Mouse (Mus musculus) myocyte (in vitro differentiated cells): ENCODE data around the gene Abcg2.

ENCODE experiments used
- CEBPB ChIP-seq: IDR thresholded peaks from 2 replicates; pipeline ENCODE4 v1.6.1; 2011; ENCODE audit warnings: mild to moderate bottlenecking, moderate library complexity; ENCODE audit not compliant: poor library complexity, insufficient read depth, severe bottlenecking
- E2F4 ChIP-seq: IDR thresholded peaks from one replicate; pipeline ENCODE4 v1.6.1; 2011; ENCODE audit warnings: mild to moderate bottlenecking, control low read depth, moderate library complexity; ENCODE audit not compliant: insufficient read depth
- MAX ChIP-seq: IDR thresholded peaks from one replicate; pipeline ENCODE4 v1.6.1; 2011; ENCODE audit warnings: low read depth, mild to moderate bottlenecking, control low read depth
- MYOD1 ChIP-seq, 3 experiments: IDR thresholded peaks; one replicate each; pipeline ENCODE4 v1.6.1; 2011; ENCODE audit warnings: control low read depth in 2 of 3, low read depth in 2 of 3, mild to moderate bottlenecking in 2 of 3, moderate library complexity in 1 of 3; ENCODE audit not compliant: insufficient read length in 2 of 3, control insufficient read depth in 1 of 3
- MYOG ChIP-seq, 3 experiments: IDR thresholded peaks; one replicate each; pipeline ENCODE4 v1.6.1; 2011; ENCODE audit warnings: control low read depth in 2 of 3, low read depth in 2 of 3, mild to moderate bottlenecking in 2 of 3; ENCODE audit not compliant: insufficient read length in 2 of 3, control insufficient read depth in 1 of 3, insufficient read depth in 1 of 3
- POLR2A ChIP-seq: IDR thresholded peaks from one replicate; pipeline ENCODE4 v1.6.1; 2011; ENCODE audit warnings: low read depth, mild to moderate bottlenecking, control low read depth, moderate library complexity; ENCODE audit not compliant: insufficient read length
- POLR2AphosphoS2 ChIP-seq: IDR thresholded peaks from one replicate; pipeline ENCODE4 v1.6.1; 2011; ENCODE audit warnings: low read depth, control low read depth; ENCODE audit not compliant: insufficient read length
- SRF ChIP-seq: IDR thresholded peaks from one replicate; pipeline ENCODE4 v1.6.1; 2011; ENCODE audit warnings: low read depth; ENCODE audit not compliant: control insufficient read depth, insufficient read length
- TCF12 ChIP-seq: IDR thresholded peaks from one replicate; pipeline ENCODE4 v1.6.1; 2011; ENCODE audit warnings: mild to moderate bottlenecking, control low read depth; ENCODE audit not compliant: poor library complexity, insufficient read depth, severe bottlenecking
- TCF3 ChIP-seq: IDR thresholded peaks from one replicate; pipeline ENCODE4 v1.6.1; 2011; ENCODE audit warnings: low read depth, control low read depth; ENCODE audit not compliant: insufficient read length
- USF1 ChIP-seq: IDR thresholded peaks from one replicate; pipeline ENCODE4 v1.6.1; 2011; ENCODE audit warnings: low read depth, mild to moderate bottlenecking, control low read depth, moderate library complexity

GRCm38 (mm10) chr6:58640333-58641018 lies 56.2 kb downstream of the Abcg2 start:
- TF ChIP-seq MAX (no peak), POLR2A (peak; percentile 70), TCF3 (no peak), USF1 (no peak), MYOG (IDR thresholded peaks at IDR 0.05; ENCODE audit: control insufficient read depth in 1 of 3, insufficient read depth in 1 of 3, insufficient read length in 2 of 3, low read depth in 2 of 3) (peak in 2 of 3 experiments; percentile 34 to 64), CEBPB (no peak), E2F4 (no peak), MYOD1 (IDR thresholded peaks at IDR 0.05; ENCODE audit: control insufficient read depth in 1 of 3, insufficient read length in 2 of 3, low read depth in 2 of 3) (peak in 2 of 3 experiments; percentile 11 to 61), TCF12 (no peak), POLR2AphosphoS2 (peak; percentile 45), SRF (no peak)
